Mouse (Mus musculus) CH12.LX (cell line): ENCODE measurements around the gene Zfp414. TPM values are rescaled to one million over a fixed set of nuclear protein-coding genes. Genes with fewer than 3 reads are reported as not detected.
"Not testable (repeated sequence)": the region's sequence is repeated elsewhere in the genome, so short reads cannot be mapped to it uniquely, and the experiment has no call there.

Experiments used
- DNase-seq: peaks from one replicate; pipeline ENCODE4 v3.0.0-alpha.2; 2013; ENCODE audit errors: extremely low read depth
- H3K27ac ChIP-seq: 2 replicates; pipeline ENCODE4 v1.5.1; 2012; ENCODE audit warnings: low read depth, mild to moderate bottlenecking, control low read depth, moderate library complexity; ENCODE audit not compliant: insufficient read depth
- H3K27me3 ChIP-seq: replicated peaks from 2 replicates; pipeline ENCODE3; 2012; ENCODE audit warnings: inconsistent platforms
- H3K36me3 ChIP-seq, 2 experiments: replicated peaks in 1 of 2; 2 replicates each; pipeline versions ENCODE3 to v1.6.1; 2012; ENCODE audit warnings: inconsistent platforms in 1 of 2, low read length in 1 of 2, mild to moderate bottlenecking in 1 of 2, mixed read lengths in 1 of 2, moderate library complexity in 1 of 2; ENCODE audit not compliant: control insufficient read depth in 1 of 2, insufficient read depth in 1 of 2
- H3K4me1 ChIP-seq, 2 experiments: 2 replicates each; pipeline ENCODE4 v1.6.1; 2012; ENCODE audit warnings: inconsistent platforms in 1 of 2, moderate library complexity in 1 of 2; ENCODE audit not compliant: insufficient read depth in 2 of 2, control insufficient read depth in 1 of 2
- H3K4me2 ChIP-seq: 2 replicates; pipeline ENCODE4 v1.6.1; 2012; ENCODE audit warnings: low read depth, mild to moderate bottlenecking, control low read depth; ENCODE audit not compliant: poor library complexity, insufficient read depth, severe bottlenecking
- H3K4me3 ChIP-seq, 3 experiments: fragments of 150-350 bp in 1 of 3; sonication (generic) in 1 of 3; replicated peaks in 1 of 3; 2 replicates each; pipeline versions ENCODE3 to v1.5.1; 2011 to 2012; ENCODE audit warnings: low read depth in 2 of 3, low read length in 2 of 3, mild to moderate bottlenecking in 2 of 3, moderate library complexity in 2 of 3, control low read depth in 1 of 3, improper control_type of control experiment in 1 of 3, inconsistent platforms in 1 of 3, mixed read lengths in 1 of 3; ENCODE audit not compliant: poor library complexity in 1 of 3
- H3K79me2 ChIP-seq: replicated peaks from 2 replicates; pipeline ENCODE4 v1.6.1; 2012; ENCODE audit warnings: mild to moderate bottlenecking, moderate library complexity; ENCODE audit not compliant: control insufficient read depth, poor library complexity, insufficient read depth, severe bottlenecking; ENCODE audit errors: extremely low read depth
- H3K9ac ChIP-seq: 2 replicates; pipeline ENCODE4 v1.6.1; 2012; ENCODE audit warnings: low read depth, mild to moderate bottlenecking, control low read depth, moderate library complexity; ENCODE audit not compliant: insufficient read depth
- H3K9me3 ChIP-seq: replicated peaks from 2 replicates; pipeline ENCODE3; 2012; ENCODE audit warnings: low read length, inconsistent platforms, mixed read lengths
- BHLHE40 ChIP-seq: IDR thresholded peaks from 2 replicates; pipeline ENCODE4 v1.6.1; 2011; ENCODE audit warnings: mild to moderate bottlenecking, low read depth, low read length, improper control_type of control experiment
- CHD1 ChIP-seq: IDR thresholded peaks from 2 replicates; pipeline ENCODE4 v1.6.1; 2012; ENCODE audit warnings: low read depth, low read length, improper control_type of control experiment, inconsistent platforms
- CTCF ChIP-seq, 2 experiments: IDR thresholded peaks in 1 of 2; conservative IDR thresholded peaks in 1 of 2; 2 replicates each; pipeline ENCODE4 v1.5.1; 2011 to 2012; ENCODE audit warnings: low read depth in 2 of 2, low read length in 2 of 2, improper control_type of control experiment in 1 of 2, inconsistent platforms in 1 of 2, mild to moderate bottlenecking in 1 of 2, moderate library complexity in 1 of 2
- E2F4 ChIP-seq: IDR thresholded peaks from 2 replicates; pipeline ENCODE4 v1.6.1; 2011; ENCODE audit warnings: low read depth, low read length, improper control_type of control experiment; ENCODE audit not compliant: insufficient replicate concordance
- EP300 ChIP-seq: IDR thresholded peaks from 2 replicates; pipeline ENCODE4 v1.6.1; 2011; ENCODE audit warnings: low read length, improper control_type of control experiment
- GABPA ChIP-seq: IDR thresholded peaks from 2 replicates; pipeline ENCODE4 v1.6.1; 2012; ENCODE audit warnings: low read depth, low read length, improper control_type of control experiment, inconsistent platforms; ENCODE audit not compliant: insufficient replicate concordance
- HCFC1 ChIP-seq: IDR thresholded peaks from 2 replicates; pipeline ENCODE4 v1.6.1; 2012; ENCODE audit warnings: low read depth, mild to moderate bottlenecking, inconsistent platforms, low read length, improper control_type of control experiment
- IRF4 ChIP-seq: IDR thresholded peaks from 2 replicates; pipeline ENCODE4 v1.6.1; 2014; ENCODE audit warnings: low read depth, mild to moderate bottlenecking, inconsistent platforms, low read length, improper control_type of control experiment
- JUND ChIP-seq: conservative IDR thresholded peaks from 2 replicates; pipeline ENCODE4 v1.6.1; 2011; ENCODE audit warnings: low read depth, low read length, improper control_type of control experiment
- MAFK ChIP-seq: IDR thresholded peaks from 2 replicates; pipeline ENCODE4 v1.6.1; 2011; ENCODE audit warnings: low read length, improper control_type of control experiment; ENCODE audit not compliant: insufficient replicate concordance
- MAX ChIP-seq: IDR thresholded peaks from 2 replicates; pipeline ENCODE4 v1.6.1; 2011; ENCODE audit warnings: low read length, improper control_type of control experiment
- MAZ ChIP-seq: IDR thresholded peaks from 2 replicates; pipeline ENCODE4 v1.6.1; 2012; ENCODE audit warnings: low read depth, mild to moderate bottlenecking, inconsistent platforms, low read length, improper control_type of control experiment, moderate library complexity
- MXI1 ChIP-seq: IDR thresholded peaks from 2 replicates; pipeline ENCODE4 v1.6.1; 2011; ENCODE audit warnings: mild to moderate bottlenecking, low read depth, low read length, improper control_type of control experiment
- MYC ChIP-seq: IDR thresholded peaks from 2 replicates; pipeline ENCODE4 v1.6.1; 2011; ENCODE audit warnings: low read depth, mild to moderate bottlenecking, improper control_type of control experiment, low read length
- NELFE ChIP-seq: IDR thresholded peaks from 2 replicates; pipeline ENCODE4 v1.6.1; 2011; ENCODE audit warnings: low read depth, low read length, improper control_type of control experiment
- POLR2A ChIP-seq: IDR thresholded peaks from 2 replicates; pipeline ENCODE4 v1.6.1; 2011; ENCODE audit warnings: low read depth, mild to moderate bottlenecking, improper control_type of control experiment, low read length
- RAD21 ChIP-seq: IDR thresholded peaks from 2 replicates; pipeline ENCODE4 v1.6.1; 2011; ENCODE audit warnings: low read depth, mild to moderate bottlenecking, low read length, improper control_type of control experiment, moderate library complexity
- TCF12 ChIP-seq: IDR thresholded peaks from 2 replicates; pipeline ENCODE4 v1.6.1; 2014; ENCODE audit warnings: low read depth, mild to moderate bottlenecking, inconsistent platforms, low read length, improper control_type of control experiment
- UBTF ChIP-seq: IDR thresholded peaks from 2 replicates; pipeline ENCODE4 v1.6.1; 2012; ENCODE audit warnings: low read depth, mild to moderate bottlenecking, inconsistent platforms, low read length, improper control_type of control experiment, moderate library complexity
- USF1 ChIP-seq: IDR thresholded peaks from 2 replicates; pipeline ENCODE4 v1.6.1; 2014; ENCODE audit warnings: low read depth, mild to moderate bottlenecking, inconsistent platforms, low read length, improper control_type of control experiment
- ZC3H11A ChIP-seq: IDR thresholded peaks from 2 replicates; pipeline ENCODE4 v1.6.1; 2012; ENCODE audit warnings: low read depth, mild to moderate bottlenecking, inconsistent platforms, low read length, improper control_type of control experiment
- ZKSCAN1 ChIP-seq: IDR thresholded peaks from 2 replicates; pipeline ENCODE4 v1.6.1; 2012; ENCODE audit warnings: low read depth, inconsistent platforms, low read length, improper control_type of control experiment, borderline replicate concordance
- ZMIZ1 ChIP-seq: IDR thresholded peaks from 2 replicates; pipeline ENCODE4 v1.6.1; 2012; ENCODE audit warnings: low read depth, mild to moderate bottlenecking, inconsistent platforms, low read length, improper control_type of control experiment
- ZNF384 ChIP-seq: IDR thresholded peaks from 2 replicates; pipeline ENCODE4 v1.6.1; 2012; ENCODE audit warnings: low read depth, low read length, improper control_type of control experiment, inconsistent platforms
- dilution Hi-C: fragments of 300-500 bp; cut with MboI; formaldehyde crosslinking; loops from 2 replicates; pipeline ENCODE4 v1.14.3; 2020; ENCODE audit warnings: low sequenced_read_pairs; ENCODE audit not compliant: extremely low pct_unique_long_range_greater_than_20kb, extremely low pct_ligation_motif_present
- in situ Hi-C: fragments of 300-500 bp; cut with MboI; formaldehyde crosslinking; loops from 3 replicates; pipeline ENCODE4 v1.14.3; 2019; ENCODE audit warnings: low sequenced_read_pairs, low pct_ligation_motif_present, low pct_unique_long_range_greater_than_20kb, mixed read lengths
- polyA plus RNA-seq: library from polyadenylated mRNA; unstranded; fragments of >175 nt; gene quantifications from 2 replicates; pipeline ENCODE4 v1.2.1, GENCODE M21; 2012; ENCODE audit warnings: low read depth; ENCODE audit not compliant: insufficient read length
- total RNA-seq, 2 experiments: library from RNA; depleted of rRNA; stranded (reverse); fragments of 300-350 nt in 1 of 2; fragments of >200 nt in 1 of 2; gene quantifications; 2 replicates each; pipeline ENCODE4 v1.2.3; 2012 to 2014

Zfp414 gene
- total and polyA plus RNA-seq, 3 experiments = 6.6 to 34.3 (median 9.9) TPM

GRCm38 (mm10) chr17:33610548-33610947 lies 18.3 kb upstream of the Zfp414 start:
- H3K4me1 ChIP-seq = no peaks in the 10 kb centered on the region; a peak in 1 of 4 replicates
- DNase-seq = no peak
- no peak overlapping the region for H3K27ac ChIP-seq
- H3K36me3 ChIP-seq = peaks cover 0 to 17% of the 10 kb centered on the region in 2 experiments
- in situ Hi-C loops = no loop called here
- no peak overlapping the region for H3K4me3 ChIP-seq
- H3K79me2 ChIP-seq = no peaks in the 10 kb centered on the region
- no peaks in the 10 kb centered on the region for H3K27me3 ChIP-seq
- dilution Hi-C loops = no loop called here
- no peak overlapping the region for H3K9ac ChIP-seq
- H3K4me2 ChIP-seq = no peak overlapping the region
- H3K9me3 ChIP-seq = no peaks in the 10 kb centered on the region
- TF ChIP-seq UBTF = no peak
- TF ChIP-seq MAX = no peak
- no peak for TF ChIP-seq ZKSCAN1
- no peak for TF ChIP-seq TCF12
- no peak for TF ChIP-seq ZC3H11A
- no peak for TF ChIP-seq EP300
- no peak for TF ChIP-seq MAZ
- no peak for TF ChIP-seq MYC
- TF ChIP-seq POLR2A = no peak
- no peak for TF ChIP-seq ZMIZ1
- TF ChIP-seq RAD21 = no peak

- H3K4me2 ChIP-seq, DNase-seq, H3K27me3 ChIP-seq, H3K9me3 ChIP-seq, H3K9ac ChIP-seq, dilution Hi-C loops, H3K4me3 ChIP-seq, H3K79me2 ChIP-seq, H3K27ac ChIP-seq, H3K36me3 ChIP-seq, in situ Hi-C loops, H3K4me1 ChIP-seq: not testable (repeated sequence)
These were observed 15.2 kb upstream of the Zfp414 start for GRCm38 (mm10) chr17:33613726-33614125.

GRCm38 (mm10) chr17:33627281-33627680 lies 1.6 kb upstream of the Zfp414 start:
- Histone ChIP-seq H3K27me3 (no peaks in the 10 kb centered on the region), H3K27ac (no peak overlapping the region), H3K4me3 (no peak overlapping the region), H3K4me1 (peaks cover 12 to 21% of the 10 kb centered on the region in 2 experiments), H3K9ac (no peak overlapping the region), H3K79me2 (0 out of 2 replicates have a peak, but pooled peaks cover 3% of the 10 kb centered on the region), H3K9me3 (no peaks in the 10 kb centered on the region), H3K36me3 (peaks cover 13 to 24% of the 10 kb centered on the region in 2 experiments), H3K4me2 (no peak overlapping the region)
- no peak for DNase-seq
- in situ Hi-C loops = no loop called here
- dilution Hi-C loops = no loop called here
- TF ChIP-seq NELFE (no peak), USF1 (no peak), GABPA (no peak), UBTF (no peak), MAFK (no peak), CTCF (conservative IDR thresholded peaks at IDR 0.05 in 1 of 2, IDR thresholded peaks at IDR 0.05 in 1 of 2; ENCODE audit: low read depth in 2 of 2, low read length in 2 of 2) (no peak), HCFC1 (no peak), CHD1 (no peak), MYC (no peak), E2F4 (no peak), ZNF384 (no peak), IRF4 (no peak), MXI1 (no peak), BHLHE40 (no peak), JUND (no peak)
